ENCODE assay signal across 10 mouse cellular contexts in genomic region chrX:52775973-52776372, GRCm38 (mm10). TPM values are rescaled to one million over a fixed set of nuclear protein-coding genes. Genes with fewer than 3 reads are reported as not detected.
A peak's percentile ranks its signal among the peaks of the same experiment; 100 is the strongest.
DNase-seq lines count a peak whose midpoint lies in the region.
"Had no signal": no experiment of that assay in that cellular context is flagged by ENCODE, and none has a peak within 500 bp of the region (broad histone marks: within the 10 kb centered on the region; RNA-seq: fewer than 3 reads in every experiment).

No protein-coding gene starts in this region.

- DNase-seq in adrenal gland, adult 2 months, result peak; percentile 34
- no peak for DNase-seq in adrenal gland, adult 8-10 months
- peak; percentile 6 to 14 for DNase-seq in left cerebral cortex, adult 18-20 months (ENCODE audit: low spot score in 2 of 2)
- no peak for DNase-seq in left cerebral cortex, adult 11 months (ENCODE audit: low spot score)
- DNase-seq in adrenal gland, postnatal 36 days, result peak; percentile 31 to 40
- peak; percentile 24 for DNase-seq in kidney, postnatal 14 days
- peak; percentile 18 to 67 for DNase-seq in spleen, postnatal 4 days (ENCODE audit: low spot score in 2 of 2)
- DNase-seq in right cerebral cortex, adult 18-20 months, result no peak
- DNase-seq: liver, embryonic 13.5 days had no signal

RNA-seq across cellular contexts. Expression of gene Ccdc160, which starts 15.0 kb away (rescaled TPM):
- total RNA-seq in adrenal gland, adult 2 months (2021), result 10 to 100 TPM; 13.7 to 34.5 TPM
- 0.24 and 0.32 TPM in 2 replicates for polyA plus RNA-seq in adrenal gland, adult 2 months (2012; rRNA removed)
- total RNA-seq in adrenal gland, adult 8-10 months (2022), result 10 to 100 TPM; 23.5 to 51.4 (median 36.7) TPM
- 1 to 10 TPM; 1.7 to 3.3 TPM for total RNA-seq in left cerebral cortex, adult 18-20 months (2021)
- 10 to 100 TPM; 16.9 to 21.1 TPM for total RNA-seq in adrenal gland, postnatal 36 days (2021)
- polyA plus RNA-seq: C2C12 had no signal

Comparison
In these comparisons a context has a peak if more than half of its experiments do, and no peak if none do; other contexts are left out.
1. DNase-seq: peak in adrenal gland, adult 2 months (single experiment), left cerebral cortex, adult 18-20 months (2 of 2), adrenal gland, postnatal 36 days (2 of 2), kidney, postnatal 14 days (single experiment) and spleen, postnatal 4 days (2 of 2); none in adrenal gland, adult 8-10 months (single experiment), left cerebral cortex, adult 11 months (single experiment) and right cerebral cortex, adult 18-20 months (single experiment).